Mouse (Mus musculus): Measurements from ENCODE around the gene Mak.

DNA sequence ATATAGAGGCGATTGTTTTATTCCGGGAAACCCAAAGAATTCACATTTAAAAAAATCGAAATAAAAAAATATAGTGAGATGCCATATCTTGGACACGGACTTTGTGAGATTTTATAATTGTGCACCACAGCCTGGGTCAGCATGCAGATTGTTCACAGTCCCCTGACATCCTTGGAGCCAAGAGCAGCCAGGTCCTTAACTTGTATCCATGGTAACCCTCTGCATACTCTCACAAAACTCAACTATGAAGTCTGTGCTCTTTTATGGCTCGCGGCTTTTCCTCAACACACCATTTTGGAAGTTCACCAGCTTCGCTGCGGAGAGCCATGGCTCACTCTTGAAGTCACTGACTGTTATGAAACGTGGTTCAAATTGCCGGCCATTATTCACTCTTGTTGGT lies 14.7 kb upstream of the Mak start:
- TF ChIP-seq USF1 (IDR thresholded peaks at IDR 0.05; ENCODE audit: low read depth) (no peak), CTCF (IDR thresholded peaks at IDR 0.05; ENCODE audit: control insufficient read depth, insufficient read depth, insufficient read length) (no peak), MYOD1 (IDR thresholded peaks at IDR 0.05; ENCODE audit: control insufficient read depth, insufficient read length, low read depth) (no peak)
